Mouse (Mus musculus): ENCODE data around the gene Cryba4.

Gene Cryba4

GRCm38 (mm10) chr5:112252400-112252799, at the start of gene Cryba4:
Gene Cryba4, minus strand, starts transcription at chr5:112252518.
- DNase-seq (ENCODE audit: extremely low read depth, insufficient read length, low spot score), result no peak

DNA sequence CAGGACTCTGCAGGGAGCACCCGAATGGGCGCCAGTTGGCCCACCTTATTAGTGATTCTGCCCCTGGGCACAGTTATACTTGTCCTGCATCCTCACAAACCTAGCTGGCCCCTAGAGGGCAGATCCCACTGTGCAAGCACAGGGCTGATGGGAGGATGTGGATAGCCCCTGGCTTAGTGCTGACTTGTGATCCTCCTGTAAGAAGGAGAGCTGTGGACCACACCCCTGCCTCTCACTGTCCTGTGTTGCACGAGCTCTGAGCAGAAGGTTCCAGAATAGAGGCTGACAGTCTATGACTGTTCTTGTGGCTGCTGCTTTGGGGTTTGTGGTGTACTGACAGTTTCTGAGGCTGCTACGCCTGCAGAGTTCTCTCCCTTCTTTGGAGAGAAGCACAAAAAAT, 49.4 kb upstream of the Cryba4 start:
- DNase-seq (ENCODE audit: extremely low read depth, insufficient read length, low spot score), result no peak

DNA sequence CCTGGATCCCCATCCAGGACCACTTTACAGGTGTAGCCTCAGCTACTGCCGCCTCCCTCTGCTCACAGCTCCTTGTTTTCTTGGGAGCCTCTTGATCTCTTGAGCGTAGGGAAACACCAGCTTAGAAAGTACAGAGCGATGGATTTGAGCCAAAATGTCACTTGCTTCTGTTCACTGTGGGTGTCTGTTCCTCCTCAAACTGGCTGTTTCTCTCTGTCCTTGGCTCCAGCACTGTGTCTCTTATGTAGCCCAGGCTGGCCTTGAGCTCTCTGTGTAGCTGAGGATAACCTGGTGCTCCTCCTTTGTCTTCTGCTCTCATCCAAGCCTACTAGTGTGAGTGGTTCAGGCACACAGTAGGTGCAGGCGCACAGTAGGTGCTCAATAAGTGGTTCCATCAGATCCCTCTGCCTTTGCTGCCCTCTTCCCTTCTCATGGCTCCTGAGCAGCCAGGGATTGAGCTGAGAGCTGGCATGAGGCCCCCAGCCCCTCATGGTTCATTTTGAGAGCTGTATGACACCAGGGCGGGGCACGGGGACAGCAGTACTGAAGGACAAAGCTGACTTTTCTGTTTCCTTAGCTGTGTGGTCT, 48.5 kb upstream of the Cryba4 start:
- no peak for DNase-seq (ENCODE audit: extremely low read depth, insufficient read length, low spot score)

DNA sequence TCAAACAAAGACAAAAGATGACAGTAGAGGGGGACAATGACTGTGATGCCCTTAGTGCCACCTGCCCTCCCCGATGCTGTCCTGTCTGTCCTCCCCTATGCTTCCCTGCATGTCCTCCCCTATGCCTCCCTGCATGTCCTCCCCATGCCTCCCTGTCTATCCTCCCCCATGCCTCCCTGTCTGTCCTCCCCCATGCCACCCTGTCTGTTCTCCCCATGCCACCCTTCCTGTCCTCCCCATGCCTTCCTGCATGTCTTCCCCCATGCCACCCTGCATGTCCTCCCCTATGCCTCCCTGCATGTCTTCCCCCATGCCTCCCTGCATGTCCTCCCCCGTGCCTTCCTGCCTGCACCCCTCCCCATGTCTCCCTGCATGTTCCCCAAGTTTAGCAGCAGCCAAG, 47.8 kb upstream of the Cryba4 start:
- no peak for DNase-seq (ENCODE audit: extremely low read depth, insufficient read length, low spot score)

- no peak for DNase-seq (ENCODE audit: extremely low read depth, insufficient read length, low spot score)
Observed at GRCm38 (mm10) chr5:112299399-112299798, 47.1 kb upstream of the Cryba4 start.

DNA sequence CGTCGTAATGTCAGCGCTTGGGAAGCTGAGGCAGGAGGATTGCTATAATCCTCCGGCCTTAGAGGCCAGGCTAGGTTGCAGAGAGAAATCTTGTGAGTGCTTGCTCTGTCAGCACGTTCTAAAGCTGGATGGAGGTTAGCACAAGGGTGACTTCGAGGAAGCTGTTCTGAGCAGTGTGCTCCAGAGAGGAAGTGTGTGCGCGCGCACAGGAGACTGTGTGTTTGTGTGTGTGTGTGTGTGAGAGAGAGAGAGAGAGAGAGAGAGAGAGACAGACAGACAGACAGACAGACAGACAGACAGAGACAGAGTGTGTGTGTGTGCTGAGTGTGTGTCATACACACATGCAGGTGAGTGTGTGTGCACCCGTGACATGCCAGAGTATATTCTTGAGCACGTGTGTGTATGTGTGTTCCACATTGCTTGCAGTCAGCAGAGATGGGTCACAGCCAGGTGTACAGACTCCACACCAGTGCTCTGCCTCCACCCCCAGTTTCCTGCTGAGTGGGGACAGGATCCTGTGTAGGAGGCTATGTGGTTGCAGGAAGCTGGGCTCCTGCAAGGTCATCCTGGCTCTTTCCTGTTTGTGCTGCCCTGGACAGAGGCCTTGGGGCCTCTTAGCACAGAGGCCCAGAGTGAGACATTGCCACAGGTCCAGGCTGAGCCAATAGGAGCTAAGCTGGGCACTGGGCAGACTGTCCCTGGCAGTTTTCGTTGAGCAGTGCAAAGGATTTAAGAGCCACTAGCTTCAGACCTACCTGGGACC, 46.1 kb upstream of the Cryba4 start:
- no peak for DNase-seq (ENCODE audit: extremely low read depth, insufficient read length, low spot score)

DNA sequence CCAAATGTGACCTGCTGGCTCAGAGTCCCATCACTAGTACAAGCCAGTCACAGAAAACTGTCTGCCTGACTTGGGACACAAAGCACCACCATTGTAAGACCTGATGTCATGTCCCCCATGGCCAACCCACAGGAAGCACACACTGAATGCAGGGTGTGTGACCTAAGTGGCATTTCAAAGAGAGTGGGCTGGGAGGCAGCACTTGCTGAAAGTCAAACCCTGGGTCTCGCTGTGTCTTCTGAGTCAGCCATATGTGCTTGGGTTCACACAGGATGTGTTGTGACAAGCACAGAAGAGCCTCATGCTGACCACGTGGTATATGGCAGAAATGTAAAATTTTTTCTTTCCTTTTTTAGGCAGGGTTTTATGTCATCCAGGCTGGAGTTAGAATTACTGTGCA, 44.9 kb upstream of the Cryba4 start:
- DNase-seq (ENCODE audit: extremely low read depth, insufficient read length, low spot score), result no peak

GRCm38 (mm10) chr5:112296404-112297181, 44.3 kb upstream of the Cryba4 start:
- no peak for DNase-seq (ENCODE audit: extremely low read depth, insufficient read length, low spot score)

- no peak for DNase-seq (ENCODE audit: extremely low read depth, insufficient read length, low spot score)
Observed at GRCm38 (mm10) chr5:112295564-112295963, 43.2 kb upstream of the Cryba4 start.

GRCm38 (mm10) chr5:112295162-112295561, 42.8 kb upstream of the Cryba4 start:
- no peak for DNase-seq (ENCODE audit: extremely low read depth, insufficient read length, low spot score)

DNA sequence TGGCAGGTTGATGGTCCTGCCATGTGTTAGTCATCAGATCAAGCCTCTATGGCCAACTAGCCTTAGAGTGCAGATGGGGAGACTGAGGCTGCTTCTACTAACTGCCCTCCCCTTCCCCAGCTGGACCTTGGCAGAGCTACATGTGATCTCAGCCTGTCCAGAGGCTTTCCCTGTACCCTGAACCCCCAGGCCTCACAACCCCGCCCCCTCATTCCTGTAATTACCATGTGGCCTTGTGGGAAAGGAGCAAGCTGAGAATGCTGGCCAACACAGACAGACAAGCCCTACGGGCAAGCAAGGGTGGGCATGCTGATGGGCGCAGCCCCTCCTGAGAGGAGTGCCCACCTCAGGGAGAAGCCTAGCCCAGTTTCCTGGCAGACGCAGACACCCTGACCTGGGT, 42.4 kb upstream of the Cryba4 start:
- no peak for DNase-seq (ENCODE audit: extremely low read depth, insufficient read length, low spot score)

DNA sequence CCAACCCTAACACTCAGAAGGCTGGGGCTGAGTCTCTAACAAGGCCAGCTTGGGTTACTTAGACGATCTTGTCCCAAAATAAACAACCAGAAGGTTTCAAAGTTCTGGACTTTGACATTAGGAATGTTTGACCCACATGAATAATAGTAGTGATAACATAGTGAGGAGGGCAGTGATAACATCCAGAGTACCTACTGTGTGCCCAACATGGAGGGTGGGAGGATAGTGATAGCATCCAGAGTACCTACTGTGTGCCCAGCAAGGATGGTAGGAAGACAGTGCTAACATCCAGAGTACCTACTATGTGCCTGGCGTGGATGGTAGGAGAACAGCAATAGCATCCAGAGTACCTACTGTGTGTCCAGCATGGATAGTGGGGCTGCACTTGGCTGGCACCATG, 41.5 kb upstream of the Cryba4 start:
- DNase-seq (ENCODE audit: extremely low read depth, insufficient read length, low spot score), result no peak

DNA sequence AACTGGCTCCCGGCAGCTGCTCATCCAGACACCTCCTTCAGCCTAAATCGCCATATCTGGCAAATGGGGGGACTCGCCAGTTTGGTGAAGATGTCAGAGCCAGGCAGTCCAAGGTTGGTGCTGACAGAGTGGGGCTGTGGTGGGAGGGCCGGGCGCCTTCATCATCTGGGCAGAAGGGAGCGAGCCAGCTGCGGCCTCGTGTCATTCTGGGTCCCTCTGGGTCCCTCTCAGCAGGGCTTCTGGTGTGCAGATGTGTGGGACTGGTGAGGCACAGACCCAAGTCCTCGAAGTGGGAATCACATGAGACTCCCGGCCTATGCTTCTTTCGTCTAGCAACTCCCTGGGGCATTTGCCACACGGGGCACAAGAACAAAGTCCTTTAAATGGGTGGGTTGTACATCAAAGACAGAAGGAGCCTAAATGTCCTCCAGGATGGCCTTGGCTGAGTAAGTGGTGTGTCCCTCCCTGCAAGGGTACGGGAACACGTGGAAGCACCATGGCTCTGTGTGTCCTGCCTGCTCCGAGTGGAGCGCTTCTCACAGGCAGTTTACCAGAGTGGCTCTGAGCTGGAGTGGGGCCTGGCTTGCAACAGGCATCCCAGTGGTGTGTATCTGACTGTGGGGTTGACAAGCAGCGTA, 40.1 kb upstream of the Cryba4 start:
- DNase-seq (ENCODE audit: extremely low read depth, insufficient read length, low spot score), result no peak

- DNase-seq (ENCODE audit: extremely low read depth, insufficient read length, low spot score), result no peak
Observed at GRCm38 (mm10) chr5:112291866-112292265, 39.5 kb upstream of the Cryba4 start.

DNA sequence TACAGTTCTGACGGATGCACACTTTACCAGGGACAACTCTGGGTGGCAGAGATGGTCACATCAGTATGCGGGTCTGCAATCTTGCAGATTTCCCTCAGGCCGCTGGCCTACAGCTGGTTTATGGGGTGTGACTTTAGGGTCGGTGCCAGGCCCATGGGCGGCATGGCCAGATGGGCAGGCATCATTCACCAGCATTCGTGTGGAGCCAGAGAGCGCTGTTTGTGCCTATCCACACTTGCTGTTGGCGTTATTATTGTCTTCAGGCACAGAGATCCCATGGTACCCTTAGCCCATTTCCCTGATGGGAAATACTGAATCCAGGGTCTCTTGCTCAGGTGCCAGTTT, 38.2 kb upstream of the Cryba4 start:
- no peak for DNase-seq (ENCODE audit: extremely low read depth, insufficient read length, low spot score)

GRCm38 (mm10) chr5:112289819-112290535, 37.7 kb upstream of the Cryba4 start:
- DNase-seq (ENCODE audit: extremely low read depth, insufficient read length, low spot score), result no peak

DNA sequence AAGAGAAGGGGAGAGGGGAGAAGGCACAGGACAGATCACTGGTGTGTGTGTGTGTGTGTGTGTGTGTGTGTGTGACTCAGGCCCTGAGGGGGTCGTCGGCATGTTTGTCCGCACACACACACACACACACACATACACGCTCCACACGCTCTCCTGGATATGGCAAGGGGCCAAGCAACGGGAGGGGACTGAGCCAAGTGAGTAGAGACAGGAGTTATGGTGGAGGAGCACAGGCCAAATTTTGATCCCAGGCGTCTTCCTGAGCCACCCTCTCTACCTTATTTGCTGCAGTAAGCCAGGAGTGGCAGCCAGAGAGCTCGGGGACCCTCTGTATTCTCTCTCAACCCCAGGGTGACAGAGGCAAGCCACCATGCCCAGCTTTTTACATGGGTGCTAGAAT, 36.9 kb upstream of the Cryba4 start:
- no peak for DNase-seq (ENCODE audit: extremely low read depth, insufficient read length, low spot score)

GRCm38 (mm10) chr5:112288193-112289141, 36.1 kb upstream of the Cryba4 start:
- no peak for DNase-seq (ENCODE audit: extremely low read depth, insufficient read length, low spot score)

DNA sequence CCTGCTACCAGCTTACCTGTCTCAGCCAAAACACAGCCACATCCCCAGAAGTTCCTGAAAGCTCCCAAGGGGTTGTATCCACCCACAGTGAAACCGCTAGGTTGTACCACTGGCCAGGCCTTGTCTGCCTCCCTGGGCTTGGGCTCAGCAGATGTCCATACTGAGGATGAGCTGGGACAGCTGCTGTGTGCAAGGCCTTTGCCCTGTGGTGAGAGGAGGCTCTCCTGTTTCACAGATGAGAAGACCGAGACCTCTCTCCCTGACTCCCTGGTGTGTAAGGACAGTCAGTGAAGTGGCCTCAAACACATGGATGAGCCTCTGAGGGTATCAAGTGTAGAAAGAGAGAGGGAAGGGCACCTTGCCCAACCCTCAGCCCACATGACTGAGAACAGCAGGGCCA, 35.3 kb upstream of the Cryba4 start:
- DNase-seq (ENCODE audit: extremely low read depth, insufficient read length, low spot score), result no peak

All from 3134 (cell line).